Comparison of ENCODE assay signal across 14 mouse cellular contexts in genomic region chr14:110824642-110825041, GRCm38 (mm10).
DNase-seq lines count a peak whose midpoint lies in the region; ATAC-seq and TF ChIP-seq lines count a peak whose summit lies in the region.
"Had no signal": no experiment of that assay in that cellular context is flagged by ENCODE, and none has a peak within 500 bp of the region (broad histone marks: within the 10 kb centered on the region; RNA-seq: fewer than 3 reads in every experiment).

No protein-coding gene starts in this region.

- TF ChIP-seq EP300 in heart, adult 2 months (IDR thresholded peaks at IDR 0.05; ENCODE audit: insufficient read depth, low read depth, low read length): no peak

- H3K79me2 ChIP-seq in heart, adult 2 months (replicated peaks; ENCODE audit: control insufficient read depth, insufficient read depth, low read length): no peaks in the 10 kb centered on the region

- TF ChIP-seq CTCF in heart, adult 2 months (IDR thresholded peaks at IDR 0.05): peak; percentile 29

- ATAC-seq in heart, embryonic 11.5 days (replicated peaks; ENCODE audit: insufficient number of reproducible peaks, low FRiP score, low TSS enrichment): no peak
- peak; percentile 53; the same call in 1 of the 2 replicates for ATAC-seq in midbrain, embryonic 14.5 days (ENCODE audit: low FRiP score, low TSS enrichment)
- ATAC-seq in embryonic facial prominence, embryonic 14.5 days (ENCODE audit: low read depth): no peak

- DNase-seq in heart, adult 2 months: no peak
- DNase-seq in midbrain, embryonic 14.5 days: peak; percentile 72
- no peak for DNase-seq in midbrain, embryonic 10.5 days (ENCODE audit: low spot score)
- peak; percentile 17 for DNase-seq in embryonic facial prominence, embryonic 14.5 days (ENCODE audit: low spot score)
- DNase-seq in retina, postnatal 1 day: peak; percentile 17
- no peak for DNase-seq in urinary bladder, postnatal 4 days (ENCODE audit: low spot score in 2 of 2)
- no peak for DNase-seq in ovary, postnatal 36 days (ENCODE audit: low spot score)
- DNase-seq: adrenal gland, postnatal 14 days; cerebellum, adult 11-12 months; heart, postnatal 14 days; kidney, adult 18-20 months; right cerebral cortex, postnatal 25 days; thymus, postnatal 4 days had no signal

- H3K9me3 ChIP-seq in heart, embryonic 11.5 days (replicated peaks; ENCODE audit: control insufficient read depth, low read length): no peaks in the 10 kb centered on the region
- no peaks in the 10 kb centered on the region for H3K9me3 ChIP-seq in midbrain, embryonic 14.5 days (ENCODE audit: control insufficient read depth, low read length)
- H3K9me3 ChIP-seq in midbrain, embryonic 10.5 days (replicated peaks): no peaks in the 10 kb centered on the region
- H3K9me3 ChIP-seq in embryonic facial prominence, embryonic 14.5 days (ENCODE audit: control insufficient read depth, low read length): no peaks in the 10 kb centered on the region

- no peak overlapping the region for H3K4me3 ChIP-seq in heart, adult 2 months
- no peak overlapping the region for H3K4me3 ChIP-seq in heart, embryonic 11.5 days (ENCODE audit: low read depth, low read length)
- no peak overlapping the region for H3K4me3 ChIP-seq in midbrain, embryonic 14.5 days (replicated peaks; ENCODE audit: low read depth, low read length)
- H3K4me3 ChIP-seq in midbrain, embryonic 10.5 days: no peak overlapping the region
- no peak overlapping the region for H3K4me3 ChIP-seq in embryonic facial prominence, embryonic 14.5 days (ENCODE audit: low read depth, low read length)

- H3K9ac ChIP-seq in heart, adult 2 months (ENCODE audit: low read depth, low read length): no peak overlapping the region
- no peak overlapping the region for H3K9ac ChIP-seq in heart, embryonic 11.5 days (ENCODE audit: low read depth, low read length)
- no peak overlapping the region for H3K9ac ChIP-seq in midbrain, embryonic 14.5 days (replicated peaks; ENCODE audit: low read length)
- H3K9ac ChIP-seq in embryonic facial prominence, embryonic 14.5 days (ENCODE audit: low read depth, low read length): no peak overlapping the region

- intact Hi-C loops in heart, adult 2 months (cut with DNase I): no loop called here

- no peak overlapping the region for H3K4me2 ChIP-seq in heart, embryonic 11.5 days
- H3K4me2 ChIP-seq in midbrain, embryonic 14.5 days (ENCODE audit: low read length): no peak overlapping the region
- no peak overlapping the region for H3K4me2 ChIP-seq in embryonic facial prominence, embryonic 14.5 days (ENCODE audit: low read depth, low read length)

- H3K27me3 ChIP-seq in heart, adult 2 months (ENCODE audit: control insufficient read depth, insufficient read depth, low read length): no peaks in the 10 kb centered on the region
- no peaks in the 10 kb centered on the region for H3K27me3 ChIP-seq in heart, embryonic 11.5 days (ENCODE audit: control insufficient read depth, insufficient read depth, low read length)
- no peaks in the 10 kb centered on the region for H3K27me3 ChIP-seq in midbrain, embryonic 14.5 days (ENCODE audit: control insufficient read depth, insufficient read depth, low read length)
- no peaks in the 10 kb centered on the region for H3K27me3 ChIP-seq in midbrain, embryonic 10.5 days (ENCODE audit: low read depth, poor library complexity, severe bottlenecking)
- H3K27me3 ChIP-seq in embryonic facial prominence, embryonic 14.5 days (replicated peaks; ENCODE audit: control insufficient read depth, insufficient read depth, low read length): no peaks in the 10 kb centered on the region

- no peaks in the 10 kb centered on the region for H3K36me3 ChIP-seq in heart, adult 2 months (ENCODE audit: control insufficient read depth, insufficient read depth, low read length)
- no peaks in the 10 kb centered on the region for H3K36me3 ChIP-seq in heart, embryonic 11.5 days (ENCODE audit: control insufficient read depth, insufficient read depth, low read length)
- no peaks in the 10 kb centered on the region for H3K36me3 ChIP-seq in midbrain, embryonic 14.5 days (ENCODE audit: control insufficient read depth, insufficient read depth, low read length)
- H3K36me3 ChIP-seq in midbrain, embryonic 10.5 days: no peaks in the 10 kb centered on the region
- no peaks in the 10 kb centered on the region for H3K36me3 ChIP-seq in embryonic facial prominence, embryonic 14.5 days (ENCODE audit: control insufficient read depth, insufficient read depth, low read length)

- no peaks in the 10 kb centered on the region for H3K4me1 ChIP-seq in heart, adult 2 months (ENCODE audit: control insufficient read depth, insufficient read depth, low read length)
- H3K4me1 ChIP-seq in heart, embryonic 11.5 days (ENCODE audit: control insufficient read depth, insufficient read depth, low read length): no peaks in the 10 kb centered on the region
- no peaks in the 10 kb centered on the region for H3K4me1 ChIP-seq in midbrain, embryonic 14.5 days (ENCODE audit: control insufficient read depth, insufficient read depth, low read length)
- no peaks in the 10 kb centered on the region for H3K4me1 ChIP-seq in midbrain, embryonic 10.5 days
- no peaks in the 10 kb centered on the region for H3K4me1 ChIP-seq in embryonic facial prominence, embryonic 14.5 days (ENCODE audit: control insufficient read depth, insufficient read depth, low read length)

- no peak for TF ChIP-seq POLR2A in heart, adult 2 months (IDR thresholded peaks at IDR 0.05; ENCODE audit: insufficient read depth, low read depth, low read length)

- H3K27ac ChIP-seq in heart, adult 2 months: no peak overlapping the region
- H3K27ac ChIP-seq in heart, embryonic 11.5 days (ENCODE audit: low read depth, low read length): no peak overlapping the region
- no peak overlapping the region for H3K27ac ChIP-seq in midbrain, embryonic 14.5 days (replicated peaks; ENCODE audit: low read depth, low read length)
- no peak overlapping the region for H3K27ac ChIP-seq in midbrain, embryonic 10.5 days (replicated peaks)
- no peak overlapping the region for H3K27ac ChIP-seq in embryonic facial prominence, embryonic 14.5 days (replicated peaks; ENCODE audit: low read depth, low read length)

Comparison
In these comparisons a context has a peak if more than half of its experiments do, and no peak if none do; other contexts are left out.
1. DNase-seq: peak in midbrain, embryonic 14.5 days (single experiment), embryonic facial prominence, embryonic 14.5 days (single experiment) and retina, postnatal 1 day (single experiment); none in heart, adult 2 months (0 of 2), midbrain, embryonic 10.5 days (single experiment), urinary bladder, postnatal 4 days (0 of 2) and ovary, postnatal 36 days (single experiment).